Mouse (Mus musculus): ENCODE data around the gene Ucma. TPM values are rescaled to one million over a fixed set of nuclear protein-coding genes. Genes with fewer than 3 reads are reported as not detected.

The Ucma gene
- total and polyA plus RNA-seq, 2 experiments from 2014 or later: 5.3 to 13.2 TPM

GRCm38 (mm10) chr2:4950986-4951385 is 24.9 kb upstream of the Ucma start:
- H3K9me3 ChIP-seq (ENCODE audit: low read length): no peaks in the 10 kb centered on the region
- no peaks in the 10 kb centered on the region for H3K4me1 ChIP-seq (ENCODE audit: insufficient read depth, low read length)
- H3K4me2 ChIP-seq (ENCODE audit: low read depth, low read length): no peak overlapping the region
- no peak overlapping the region for H3K9ac ChIP-seq (replicated peaks; ENCODE audit: low read length)
- H3K27ac ChIP-seq: no peak overlapping the region
- no peaks in the 10 kb centered on the region for H3K27me3 ChIP-seq (ENCODE audit: insufficient read depth, low read length)
- WGBS: 94% methylated on average over 2 of the region's 2 CpGs
- no peak for ATAC-seq
- no peak for TF ChIP-seq CTCF (IDR thresholded peaks at IDR 0.05; ENCODE audit: low read depth)
- DNase-seq (ENCODE audit: low spot score): no peak
- no peak overlapping the region for H3K4me3 ChIP-seq (ENCODE audit: low read length)
- no peaks in the 10 kb centered on the region for H3K36me3 ChIP-seq (ENCODE audit: insufficient read depth, low read length)

- ATAC-seq: no peak
- WGBS: 87% methylated on average over 6 of the region's 6 CpGs
- no peak for DNase-seq (ENCODE audit: low spot score)
- H3K9me3 ChIP-seq (ENCODE audit: low read length): no peaks in the 10 kb centered on the region
- H3K9ac ChIP-seq (replicated peaks; ENCODE audit: low read length): no peak overlapping the region
- H3K4me3 ChIP-seq (ENCODE audit: low read length): no peak overlapping the region
- H3K36me3 ChIP-seq (ENCODE audit: insufficient read depth, low read length): no peaks in the 10 kb centered on the region
- no peak for TF ChIP-seq CTCF (IDR thresholded peaks at IDR 0.05; ENCODE audit: low read depth)
- H3K4me1 ChIP-seq (ENCODE audit: insufficient read depth, low read length): no peaks in the 10 kb centered on the region
- H3K27ac ChIP-seq: no peak overlapping the region
- no peaks in the 10 kb centered on the region for H3K27me3 ChIP-seq (ENCODE audit: insufficient read depth, low read length)
- H3K4me2 ChIP-seq (ENCODE audit: low read depth, low read length): no peak overlapping the region
Measured at GRCm38 (mm10) chr2:4954216-4954760, 21.6 kb upstream of the Ucma start.

- H3K9ac ChIP-seq (replicated peaks; ENCODE audit: low read length): no peak overlapping the region
- WGBS: 81% methylated on average over 12 of the region's 12 CpGs
- no peaks in the 10 kb centered on the region for H3K27me3 ChIP-seq (ENCODE audit: insufficient read depth, low read length)
- DNase-seq (ENCODE audit: low spot score) (no peak), ATAC-seq (no peak)
- no peak overlapping the region for H3K27ac ChIP-seq
- no peak overlapping the region for H3K4me3 ChIP-seq (ENCODE audit: low read length)
- no peak for TF ChIP-seq CTCF (IDR thresholded peaks at IDR 0.05; ENCODE audit: low read depth)
- no peaks in the 10 kb centered on the region for H3K9me3 ChIP-seq (ENCODE audit: low read length)
- no peak overlapping the region for H3K4me2 ChIP-seq (ENCODE audit: low read depth, low read length)
- H3K36me3 ChIP-seq (ENCODE audit: insufficient read depth, low read length): no peaks in the 10 kb centered on the region
- no peaks in the 10 kb centered on the region for H3K4me1 ChIP-seq (ENCODE audit: insufficient read depth, low read length)
Measured at GRCm38 (mm10) chr2:4958039-4958438, 17.9 kb upstream of the Ucma start.

- Histone ChIP-seq H3K9me3 (ENCODE audit: low read length) (no peaks in the 10 kb centered on the region), H3K4me2 (ENCODE audit: low read depth, low read length) (no peak overlapping the region), H3K9ac (replicated peaks; ENCODE audit: low read length) (no peak overlapping the region), H3K27me3 (ENCODE audit: insufficient read depth, low read length) (no peaks in the 10 kb centered on the region), H3K4me3 (ENCODE audit: low read length) (no peak overlapping the region), H3K27ac (no peak overlapping the region), H3K36me3 (ENCODE audit: insufficient read depth, low read length) (no peaks in the 10 kb centered on the region), H3K4me1 (ENCODE audit: insufficient read depth, low read length) (no peaks in the 10 kb centered on the region)
- TF ChIP-seq CTCF (IDR thresholded peaks at IDR 0.05; ENCODE audit: low read depth): no peak
- WGBS: 84% methylated on average over 2 of the region's 2 CpGs
- ATAC-seq (no peak), DNase-seq (ENCODE audit: low spot score) (no peak)
Measured at GRCm38 (mm10) chr2:4967806-4968205, 8.1 kb upstream of the Ucma start.

GRCm38 (mm10) chr2:4969083-4969482 is 6.8 kb upstream of the Ucma start:
- Histone ChIP-seq H3K36me3 (ENCODE audit: insufficient read depth, low read length) (no peaks in the 10 kb centered on the region), H3K4me2 (ENCODE audit: low read depth, low read length) (no peak overlapping the region), H3K4me1 (ENCODE audit: insufficient read depth, low read length) (no peaks in the 10 kb centered on the region), H3K9me3 (ENCODE audit: low read length) (no peaks in the 10 kb centered on the region), H3K4me3 (ENCODE audit: low read length) (no peak overlapping the region), H3K27ac (no peak overlapping the region), H3K9ac (replicated peaks; ENCODE audit: low read length) (no peak overlapping the region), H3K27me3 (ENCODE audit: insufficient read depth, low read length) (no peaks in the 10 kb centered on the region)
- ATAC-seq (no peak), DNase-seq (ENCODE audit: low spot score) (no peak)
- WGBS: 89% methylated on average over 1 of the region's 2 CpGs
- TF ChIP-seq CTCF (IDR thresholded peaks at IDR 0.05; ENCODE audit: low read depth): no peak

- peak; percentile 56 for ATAC-seq
- Histone ChIP-seq H3K4me1 (ENCODE audit: insufficient read depth, low read length) (peaks cover 6% of the 10 kb centered on the region; the same call in 1 of the 2 replicates), H3K9ac (replicated peaks; ENCODE audit: low read length) (no peak overlapping the region), H3K9me3 (ENCODE audit: low read length) (no peaks in the 10 kb centered on the region), H3K4me3 (ENCODE audit: low read length) (no peak overlapping the region), H3K27me3 (ENCODE audit: insufficient read depth, low read length) (no peaks in the 10 kb centered on the region), H3K27ac (peak overlapping the region; percentile 59; the same call in 1 of the 2 replicates), H3K4me2 (ENCODE audit: low read depth, low read length) (no peak overlapping the region), H3K36me3 (ENCODE audit: insufficient read depth, low read length) (no peaks in the 10 kb centered on the region)
- WGBS: 23% methylated on average over 8 of the region's 8 CpGs
- TF ChIP-seq CTCF (IDR thresholded peaks at IDR 0.05; ENCODE audit: low read depth): no peak
- DNase-seq (ENCODE audit: low spot score): peak; percentile 79
Measured at GRCm38 (mm10) chr2:4978091-4978490, 2.2 kb downstream of the Ucma start.

GRCm38 (mm10) chr2:4983987-4984386 is 8.1 kb downstream of the Ucma start:
- no peak for TF ChIP-seq CTCF (IDR thresholded peaks at IDR 0.05; ENCODE audit: low read depth)
- ATAC-seq (no peak), DNase-seq (ENCODE audit: low spot score) (no peak)
- 33% methylated on average over 5 of the region's 5 CpGs for WGBS
- no peaks in the 10 kb centered on the region for H3K36me3 ChIP-seq (ENCODE audit: insufficient read depth, low read length)
- H3K27me3 ChIP-seq (ENCODE audit: insufficient read depth, low read length): no peaks in the 10 kb centered on the region
- no peak overlapping the region for H3K9ac ChIP-seq (replicated peaks; ENCODE audit: low read length)
- H3K9me3 ChIP-seq (ENCODE audit: low read length): no peaks in the 10 kb centered on the region
- H3K4me1 ChIP-seq (ENCODE audit: insufficient read depth, low read length): peaks cover under 1% of the 10 kb centered on the region; the same call in 1 of the 2 replicates
- H3K4me3 ChIP-seq (ENCODE audit: low read length): no peak overlapping the region
- no peak overlapping the region for H3K27ac ChIP-seq
- no peak overlapping the region for H3K4me2 ChIP-seq (ENCODE audit: low read depth, low read length)

Measured in hindbrain, postnatal 0 days (tissue).